Mouse (Mus musculus): ENCODE measurements around the gene Zpld1. TPM values are rescaled to one million over a fixed set of nuclear protein-coding genes. Genes with fewer than 3 reads are reported as not detected.

Gene Zpld1
- polyA plus RNA-seq, 1 experiment from 2014 or later, result 0.38 TPM

DNA sequence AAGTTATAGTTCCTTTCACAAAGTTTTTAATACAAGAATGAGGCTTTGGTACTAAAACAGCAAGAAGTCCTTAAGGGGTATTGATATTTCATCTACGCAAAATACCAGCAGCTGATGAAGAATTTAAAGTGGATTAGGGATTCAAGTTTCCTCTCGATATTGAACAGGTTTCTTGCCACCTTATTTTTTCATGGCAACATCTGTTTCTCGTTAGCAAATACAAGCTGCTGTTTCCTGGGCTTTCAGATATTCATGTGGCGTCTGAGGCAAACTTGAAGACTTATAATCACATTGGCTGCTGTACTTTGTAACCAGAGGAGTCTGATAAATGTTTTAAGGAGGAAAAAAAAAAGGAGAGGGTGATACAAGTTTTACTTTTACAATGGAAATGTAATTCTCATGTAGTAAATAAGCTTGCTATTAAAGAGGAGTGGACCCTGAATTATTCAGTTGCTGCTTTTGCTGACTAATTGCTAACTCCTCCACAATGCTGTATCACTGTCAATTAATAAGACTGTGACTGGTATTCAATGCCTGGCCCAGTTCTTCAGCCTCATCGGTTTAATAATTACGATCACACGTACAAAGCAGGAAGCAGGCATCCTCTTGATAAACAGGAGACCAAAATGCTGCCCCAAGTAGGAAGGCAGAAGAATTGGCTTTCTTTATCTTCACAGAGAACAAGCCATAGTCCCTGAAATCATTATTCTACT lies 36.8 kb downstream of the Zpld1 start:
- Histone ChIP-seq H3K36me3 (ENCODE audit: control insufficient read depth, insufficient read depth, low read length) (no peaks in the 10 kb centered on the region), H3K4me2 (ENCODE audit: low read length) (no peak overlapping the region), H3K4me3 (ENCODE audit: low read depth, low read length) (no peak overlapping the region), H3K27me3 (replicated peaks; ENCODE audit: control insufficient read depth, insufficient read depth, low read length) (no peaks in the 10 kb centered on the region), H3K9me3 (replicated peaks; ENCODE audit: control insufficient read depth, low read length) (no peaks in the 10 kb centered on the region), H3K4me1 (ENCODE audit: control insufficient read depth, insufficient read depth, low read length) (no peaks in the 10 kb centered on the region), H3K9ac (ENCODE audit: low read length) (no peak overlapping the region), H3K27ac (ENCODE audit: low read depth, low read length) (no peak overlapping the region)
- DNase-seq (ENCODE audit: low spot score) (no peak), ATAC-seq (no peak)
- 31% methylated on average over 7 of the region's 7 CpGs for WGBS

DNA sequence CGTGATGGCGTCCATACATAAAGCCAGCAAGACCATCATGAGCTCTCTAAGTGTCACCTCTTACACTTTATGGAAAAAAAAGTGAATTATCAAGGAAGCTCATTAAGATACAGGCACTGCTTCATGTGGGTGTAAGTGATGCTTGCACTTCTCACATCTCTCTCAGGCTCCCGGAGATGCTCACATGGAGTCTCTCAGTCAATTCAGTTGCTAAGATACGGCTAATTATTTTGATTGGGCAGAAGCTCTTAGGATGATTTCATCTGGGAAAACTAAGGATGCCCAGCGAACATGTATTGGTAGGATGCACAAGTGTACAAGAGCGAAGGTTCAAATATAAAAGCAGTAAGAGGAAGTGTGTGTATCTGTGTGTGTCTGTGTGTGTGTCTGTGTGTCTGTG lies 38.1 kb downstream of the Zpld1 start:
- no peak overlapping the region for H3K27ac ChIP-seq (ENCODE audit: low read depth, low read length)
- DNase-seq (ENCODE audit: low spot score), result peak; percentile 59
- 70% methylated on average over 6 of the region's 6 CpGs for WGBS

DNA sequence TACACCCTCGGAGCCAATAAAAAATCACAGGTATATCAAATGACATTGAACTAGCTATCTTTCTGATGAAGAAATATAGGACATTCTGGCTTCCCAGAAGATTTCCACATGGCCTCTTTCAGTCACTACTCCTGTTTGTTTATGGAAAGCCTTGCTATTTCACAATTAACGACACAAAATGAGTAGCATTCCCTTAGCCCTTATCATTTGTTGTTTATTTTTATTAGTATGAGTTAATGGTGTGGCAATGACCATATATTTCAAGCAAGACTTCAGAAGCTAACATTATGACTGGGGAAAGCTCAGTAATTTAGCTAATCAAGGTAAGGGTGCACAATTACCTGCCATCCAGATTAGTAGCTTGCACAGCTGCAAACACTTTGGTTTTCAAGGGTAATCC lies 56.8 kb downstream of the Zpld1 start:
- no peak for ATAC-seq
- Histone ChIP-seq H3K27me3 (replicated peaks; ENCODE audit: control insufficient read depth, insufficient read depth, low read length) (no peaks in the 10 kb centered on the region), H3K9ac (ENCODE audit: low read length) (no peak overlapping the region), H3K4me1 (ENCODE audit: control insufficient read depth, insufficient read depth, low read length) (no peaks in the 10 kb centered on the region), H3K4me3 (ENCODE audit: low read depth, low read length) (no peak overlapping the region), H3K4me2 (ENCODE audit: low read length) (no peak overlapping the region), H3K9me3 (replicated peaks; ENCODE audit: control insufficient read depth, low read length) (no peaks in the 10 kb centered on the region), H3K36me3 (ENCODE audit: control insufficient read depth, insufficient read depth, low read length) (no peaks in the 10 kb centered on the region), H3K27ac (ENCODE audit: low read depth, low read length) (no peak overlapping the region)
- 79% methylated on average over 2 of the region's 2 CpGs for WGBS
- DNase-seq (ENCODE audit: low spot score), result no peak

More for the DNA sequence above, 38.1 kb downstream of the Zpld1 start:
- ATAC-seq, result peak; percentile 42; the same call in 1 of the 2 replicates
- Histone ChIP-seq H3K4me2 (ENCODE audit: low read length) (no peak overlapping the region), H3K27me3 (replicated peaks; ENCODE audit: control insufficient read depth, insufficient read depth, low read length) (no peaks in the 10 kb centered on the region), H3K4me3 (ENCODE audit: low read depth, low read length) (no peak overlapping the region), H3K36me3 (ENCODE audit: control insufficient read depth, insufficient read depth, low read length) (no peaks in the 10 kb centered on the region), H3K9ac (ENCODE audit: low read length) (no peak overlapping the region), H3K4me1 (ENCODE audit: control insufficient read depth, insufficient read depth, low read length) (no peaks in the 10 kb centered on the region), H3K9me3 (replicated peaks; ENCODE audit: control insufficient read depth, low read length) (no peaks in the 10 kb centered on the region)

DNA sequence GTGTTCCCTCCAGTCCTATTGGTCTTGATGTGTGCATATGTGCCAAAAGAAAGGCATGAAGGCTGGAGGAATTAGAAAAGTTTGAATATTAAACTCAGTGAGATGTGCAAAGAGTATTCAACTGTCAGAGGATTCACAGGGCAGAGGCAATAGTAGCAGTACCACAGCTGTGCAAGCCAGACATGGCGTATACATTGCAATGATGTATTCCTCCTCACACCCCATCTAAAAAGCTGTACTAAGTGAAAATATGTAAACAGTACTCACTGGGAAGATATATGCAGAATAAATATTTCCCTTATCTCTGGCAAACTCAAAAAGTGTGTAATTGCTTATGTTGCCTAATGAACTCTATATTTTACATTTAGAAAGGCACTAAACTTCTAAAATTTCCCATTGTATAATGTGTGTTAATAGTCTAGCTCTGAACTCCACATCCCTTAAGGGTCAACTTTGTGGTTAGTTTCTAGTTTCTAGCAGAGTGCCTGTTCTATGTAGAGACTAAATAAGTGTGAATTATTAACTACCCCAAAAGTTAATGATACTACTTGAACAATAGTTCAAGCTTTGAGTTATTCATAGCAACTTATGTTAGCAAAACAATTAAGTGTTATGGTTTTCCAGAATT lies 68.7 kb downstream of the Zpld1 start:
- Histone ChIP-seq H3K4me2 (ENCODE audit: low read length) (no peak overlapping the region), H3K9me3 (replicated peaks; ENCODE audit: control insufficient read depth, low read length) (no peaks in the 10 kb centered on the region), H3K4me3 (ENCODE audit: low read depth, low read length) (no peak overlapping the region), H3K27me3 (replicated peaks; ENCODE audit: control insufficient read depth, insufficient read depth, low read length) (no peaks in the 10 kb centered on the region), H3K9ac (ENCODE audit: low read length) (no peak overlapping the region), H3K4me1 (ENCODE audit: control insufficient read depth, insufficient read depth, low read length) (no peaks in the 10 kb centered on the region), H3K36me3 (ENCODE audit: control insufficient read depth, insufficient read depth, low read length) (no peaks in the 10 kb centered on the region), H3K27ac (ENCODE audit: low read depth, low read length) (no peak overlapping the region)
- DNase-seq (ENCODE audit: low spot score) (no peak), ATAC-seq (no peak)
- 89% methylated on average over 1 of the region's 1 CpGs for WGBS

DNA sequence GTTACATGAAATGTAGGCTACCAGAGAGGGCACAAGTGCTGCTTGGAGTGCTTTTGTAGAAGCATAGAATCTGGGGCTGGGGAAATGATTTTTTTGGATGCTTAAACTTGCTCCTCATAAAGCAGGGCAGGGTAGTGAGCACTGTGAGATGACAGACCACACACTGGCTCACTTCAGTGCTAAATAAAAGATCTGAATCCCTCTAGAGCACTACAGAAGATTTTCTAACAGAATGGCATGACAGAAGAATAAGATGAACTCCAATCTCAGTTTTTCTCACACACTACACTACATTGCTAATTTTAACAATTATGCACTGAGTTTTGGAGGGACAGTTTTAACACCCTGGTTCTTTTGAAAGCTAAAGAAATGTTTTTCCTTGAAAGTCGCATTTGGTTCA lies 93.8 kb downstream of the Zpld1 start:
- no peaks in the 10 kb centered on the region for H3K4me1 ChIP-seq (ENCODE audit: control insufficient read depth, insufficient read depth, low read length)
- no peak overlapping the region for H3K4me3 ChIP-seq (ENCODE audit: low read depth, low read length)
- no peak overlapping the region for H3K9ac ChIP-seq (ENCODE audit: low read length)
- 93% methylated on average over 1 of the region's 1 CpGs for WGBS
- ATAC-seq (no peak), DNase-seq (ENCODE audit: low spot score) (no peak)
- H3K36me3 ChIP-seq (ENCODE audit: control insufficient read depth, insufficient read depth, low read length), result no peaks in the 10 kb centered on the region
- H3K9me3 ChIP-seq (replicated peaks; ENCODE audit: control insufficient read depth, low read length), result no peaks in the 10 kb centered on the region
- H3K27ac ChIP-seq (ENCODE audit: low read depth, low read length), result no peak overlapping the region
- H3K27me3 ChIP-seq (replicated peaks; ENCODE audit: control insufficient read depth, insufficient read depth, low read length), result no peaks in the 10 kb centered on the region
- H3K4me2 ChIP-seq (ENCODE audit: low read length), result no peak overlapping the region

DNA sequence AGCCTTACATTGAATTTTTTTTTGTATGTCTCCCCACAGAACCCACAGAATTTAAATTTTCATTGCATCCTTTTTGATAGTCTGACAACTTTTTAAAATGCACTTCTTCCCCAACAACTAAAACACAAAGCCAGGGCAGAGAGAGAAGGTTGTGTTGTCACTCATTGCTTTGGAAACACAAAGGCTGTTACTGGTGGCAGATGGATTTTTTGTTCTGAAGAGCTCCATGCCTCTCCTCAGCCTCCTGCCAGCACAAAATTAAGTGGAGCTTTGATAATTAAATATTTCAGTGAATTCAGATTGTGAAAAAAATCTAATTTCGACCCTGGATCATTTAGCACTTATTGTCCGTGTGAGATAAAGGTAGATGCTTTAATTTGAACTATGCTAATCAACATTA lies 107.4 kb downstream of the Zpld1 start:
- ATAC-seq (peak; percentile 70), DNase-seq (ENCODE audit: low spot score) (peak; percentile 61)
- no peaks in the 10 kb centered on the region for H3K4me1 ChIP-seq (ENCODE audit: control insufficient read depth, insufficient read depth, low read length)
- no peak overlapping the region for H3K27ac ChIP-seq (ENCODE audit: low read depth, low read length)
- no peak overlapping the region for H3K9ac ChIP-seq (ENCODE audit: low read length)
- H3K4me3 ChIP-seq (ENCODE audit: low read depth, low read length), result no peak overlapping the region
- H3K9me3 ChIP-seq (replicated peaks; ENCODE audit: control insufficient read depth, low read length), result no peaks in the 10 kb centered on the region
- no peaks in the 10 kb centered on the region for H3K27me3 ChIP-seq (replicated peaks; ENCODE audit: control insufficient read depth, insufficient read depth, low read length)
- no peaks in the 10 kb centered on the region for H3K36me3 ChIP-seq (ENCODE audit: control insufficient read depth, insufficient read depth, low read length)
- no peak overlapping the region for H3K4me2 ChIP-seq (ENCODE audit: low read length)
- WGBS, result 17% methylated on average over 2 of the region's 2 CpGs

DNA sequence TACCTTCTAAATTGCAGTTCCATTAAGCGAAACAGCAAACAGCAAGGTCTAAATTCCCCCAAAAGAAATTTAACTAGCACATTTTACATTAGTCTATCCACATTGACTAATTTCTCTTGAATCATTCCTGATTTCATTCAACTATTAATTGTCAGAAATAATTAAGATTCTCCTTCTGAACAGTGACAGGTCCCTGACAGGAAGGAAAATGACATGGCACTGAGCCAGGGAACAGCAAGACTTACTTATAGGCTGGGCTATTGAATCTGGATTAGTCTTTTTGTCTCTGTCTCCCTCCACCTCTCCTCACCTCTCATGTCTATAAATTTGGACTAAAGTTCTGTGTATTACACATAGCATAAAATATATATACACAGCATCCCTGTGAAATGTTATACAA lies 112.4 kb downstream of the Zpld1 start:
- no peak overlapping the region for H3K4me3 ChIP-seq (ENCODE audit: low read depth, low read length)
- no peaks in the 10 kb centered on the region for H3K27me3 ChIP-seq (replicated peaks; ENCODE audit: control insufficient read depth, insufficient read depth, low read length)
- DNase-seq (ENCODE audit: low spot score) (peak; percentile 45), ATAC-seq (0 out of 2 replicates have a peak, but pooled peaks have one; percentile 57)
- 70% methylated on average over 1 of the region's 1 CpGs for WGBS
- no peak overlapping the region for H3K9ac ChIP-seq (ENCODE audit: low read length)
- no peaks in the 10 kb centered on the region for H3K4me1 ChIP-seq (ENCODE audit: control insufficient read depth, insufficient read depth, low read length)
- H3K9me3 ChIP-seq (replicated peaks; ENCODE audit: control insufficient read depth, low read length), result no peaks in the 10 kb centered on the region
- no peak overlapping the region for H3K4me2 ChIP-seq (ENCODE audit: low read length)
- H3K36me3 ChIP-seq (ENCODE audit: control insufficient read depth, insufficient read depth, low read length), result no peaks in the 10 kb centered on the region
- no peak overlapping the region for H3K27ac ChIP-seq (ENCODE audit: low read depth, low read length)
